In genomic region chr12:32795765-32796471, GRCm38 (mm10) we compare ENCODE assay signal across 16 mouse cellular contexts. TPM values are rescaled to one million over a fixed set of nuclear protein-coding genes. Genes with fewer than 3 reads are reported as not detected.
DNase-seq lines count a peak whose midpoint lies in the region; ATAC-seq and TF ChIP-seq lines count a peak whose summit lies in the region.
"Had no signal": no experiment of that assay in that cellular context is flagged by ENCODE, and none has a peak within 500 bp of the region (broad histone marks: within the 10 kb centered on the region; RNA-seq: fewer than 3 reads in every experiment).

No protein-coding gene starts in this region.

- H3K36me3 ChIP-seq in macrophage (ENCODE audit: inconsistent target): no peaks in the 10 kb centered on the region
- no peaks in the 10 kb centered on the region for H3K36me3 ChIP-seq in midbrain, embryonic 14.5 days (ENCODE audit: control insufficient read depth, insufficient read depth, low read length)
- H3K36me3 ChIP-seq: embryonic facial prominence, embryonic 15.5 days; heart, embryonic 15.5 days; kidney, embryonic 15.5 days; liver, embryonic 15.5 days had no signal

- peak; percentile 88 for ATAC-seq in activated CD4-positive, CD25-positive, alpha-beta regulatory T cell, adult 4 months
- ATAC-seq in midbrain, embryonic 14.5 days (ENCODE audit: low FRiP score, low TSS enrichment): no peak
- ATAC-seq: forebrain, embryonic 14.5 days; hindbrain, embryonic 16.5 days had no signal

- TF ChIP-seq CTCF in lung, adult 2 months (IDR thresholded peaks at IDR 0.05; ENCODE audit: insufficient read depth, low read length): no peak

- H3K27ac ChIP-seq in macrophage: peak overlapping the region; percentile 73
- H3K27ac ChIP-seq in midbrain, embryonic 14.5 days (replicated peaks; ENCODE audit: low read depth, low read length): no peak overlapping the region
- H3K27ac ChIP-seq: embryonic facial prominence, embryonic 15.5 days; heart, embryonic 15.5 days; kidney, embryonic 15.5 days; liver, embryonic 15.5 days; stomach, postnatal 0 days had no signal

- DNase-seq in lung, postnatal 10 days: peak; percentile 10
- no peak for DNase-seq in lung, adult 2 months
- DNase-seq in embryo, embryonic 9.5 days (ENCODE audit: extremely low spot score): no peak
- DNase-seq in midbrain, embryonic 14.5 days: no peak
- no peak for DNase-seq in cerebellum, adult 11-12 months
- DNase-seq: cerebellum, postnatal 14 days; gastrocnemius, postnatal 10 days had no signal

- H3K27me3 ChIP-seq in midbrain, embryonic 14.5 days (ENCODE audit: control insufficient read depth, insufficient read depth, low read length): no peaks in the 10 kb centered on the region
- H3K27me3 ChIP-seq: embryonic facial prominence, embryonic 15.5 days; kidney, embryonic 15.5 days; liver, embryonic 15.5 days had no signal

- H3K4me2 ChIP-seq in midbrain, embryonic 14.5 days (ENCODE audit: low read length): no peak overlapping the region
- H3K4me2 ChIP-seq: embryonic facial prominence, embryonic 15.5 days; heart, embryonic 15.5 days; kidney, embryonic 15.5 days; liver, embryonic 15.5 days had no signal

- no peak for TF ChIP-seq POLR2A in lung, adult 2 months (IDR thresholded peaks at IDR 0.05; ENCODE audit: borderline replicate concordance, extremely low read depth, low read depth, low read length)

- 29% methylated on average over 8 of the region's 8 CpGs for WGBS in lung, adult 2 months
- 34% methylated on average over 8 of the region's 8 CpGs for WGBS in macrophage (ENCODE audit: missing documents)
- WGBS in midbrain, embryonic 14.5 days: 72% methylated on average over 8 of the region's 8 CpGs

- no peak overlapping the region for H3K4me3 ChIP-seq in lung, adult 2 months (replicated peaks; ENCODE audit: extremely low read depth, low read depth, low read length)
- H3K4me3 ChIP-seq in macrophage (ENCODE audit: inconsistent target): peak overlapping the region; percentile 3; the same call in 1 of the 2 replicates
- H3K4me3 ChIP-seq in midbrain, embryonic 14.5 days (replicated peaks; ENCODE audit: low read depth, low read length): no peak overlapping the region
- H3K4me3 ChIP-seq: embryonic facial prominence, embryonic 15.5 days; heart, embryonic 15.5 days; kidney, embryonic 15.5 days; liver, embryonic 15.5 days had no signal

- no peaks in the 10 kb centered on the region for H3K9me3 ChIP-seq in midbrain, embryonic 14.5 days (ENCODE audit: control insufficient read depth, low read length)
- H3K9me3 ChIP-seq: embryonic facial prominence, embryonic 15.5 days; heart, embryonic 15.5 days; kidney, embryonic 15.5 days; liver, embryonic 15.5 days had no signal

- peaks cover 7% of the 10 kb centered on the region for H3K4me1 ChIP-seq in lung, adult 2 months (ENCODE audit: control insufficient read depth, insufficient read depth, low read length)
- H3K4me1 ChIP-seq in midbrain, embryonic 14.5 days (ENCODE audit: control insufficient read depth, insufficient read depth, low read length): no peaks in the 10 kb centered on the region
- H3K4me1 ChIP-seq: embryonic facial prominence, embryonic 15.5 days; heart, embryonic 15.5 days; kidney, embryonic 15.5 days; liver, embryonic 15.5 days had no signal

- no peaks in the 10 kb centered on the region for H3K79me2 ChIP-seq in macrophage (ENCODE audit: inconsistent target)

- H3K9ac ChIP-seq in midbrain, embryonic 14.5 days (replicated peaks; ENCODE audit: low read length): no peak overlapping the region
- H3K9ac ChIP-seq: embryonic facial prominence, embryonic 15.5 days; heart, embryonic 15.5 days; kidney, embryonic 15.5 days; liver, embryonic 15.5 days had no signal

RNA-seq across cellular contexts. Expression of gene Nampt, which starts 23.4 kb away (rescaled TPM):
- polyA plus RNA-seq in lung, adult 2 months (2012; rRNA removed): 11.4 and 22.2 TPM in 2 replicates
- 10 to 100 TPM; 30.6 to 41.6 TPM for polyA plus RNA-seq in activated CD4-positive, CD25-positive, alpha-beta regulatory T cell, adult 4 months (2017; shearing (Covaris generic))
- total RNA-seq in macrophage (2018; cell fraction: chromatin; rRNA removed): 100 to 1,000 TPM in 23 of 26 experiments, 10 to 100 TPM in 3; 88.3 to 462 (median 167) TPM
- 100 to 1,000 TPM in 24 of 26 experiments, 10 to 100 TPM in 2; 97.7 to 225 (median 165) TPM for total RNA-seq in macrophage (2018; cell fraction: cytosol; rRNA removed)
- total RNA-seq in macrophage (2018; cell fraction: nucleus; rRNA removed): 100 to 1,000 TPM in 24 of 26 experiments, 10 to 100 TPM in 2; 64.3 to 336 (median 194) TPM
- 78.6 to 170 TPM (median 118 TPM) in 3 replicates for polyA plus RNA-seq in macrophage (2018)
- 32.1 and 45.7 TPM in 2 replicates for polyA plus RNA-seq in midbrain, embryonic 14.5 days (2014; fragmentation: Nextera tagmentation; extraction: Ambion mirVana)
